Mouse (Mus musculus): ENCODE data around the gene Lrp1.

Gene Lrp1

DNA sequence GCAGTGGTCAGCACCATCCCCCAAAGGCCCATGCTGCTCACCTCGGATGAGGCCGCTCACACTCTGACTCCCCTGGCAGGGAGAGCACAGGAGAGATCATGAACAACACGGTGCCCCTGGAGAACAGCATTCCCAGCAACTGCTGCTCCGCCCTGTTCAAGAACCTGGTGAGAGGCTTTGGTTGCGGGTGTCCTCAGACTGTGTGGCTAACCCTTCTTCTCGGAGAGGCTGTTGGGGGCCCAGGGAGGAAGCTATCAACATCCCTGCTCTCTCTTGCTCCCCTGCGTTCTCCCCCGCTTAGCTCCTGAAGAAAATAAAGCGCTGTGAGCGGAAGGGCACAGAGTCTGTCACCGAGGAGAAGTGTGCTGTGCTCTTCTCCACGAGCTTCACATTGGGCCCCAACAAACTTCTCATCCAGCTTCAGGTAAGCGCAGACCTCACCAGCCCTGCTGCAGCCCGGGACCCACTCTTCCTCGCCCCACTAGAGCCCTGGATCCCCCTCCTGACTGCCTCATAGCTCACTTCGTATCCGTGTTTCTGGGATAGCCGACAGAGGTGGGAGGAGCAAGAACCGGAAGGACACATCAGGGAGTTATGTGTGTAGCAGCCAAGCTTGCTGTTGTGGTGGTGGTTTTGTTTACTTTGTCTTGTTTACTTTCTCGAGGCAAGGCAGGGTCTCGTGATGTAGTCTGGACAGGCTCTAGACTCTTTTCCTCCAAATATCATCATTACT lies 32.1 kb upstream of the Lrp1 start:
- no peak for DNase-seq (ENCODE audit: low read depth, low spot score)

GRCm38 (mm10) chr10:127645791-127646190 lies 24.8 kb upstream of the Lrp1 start:
- DNase-seq (ENCODE audit: low read depth, low spot score) = no peak

DNA sequence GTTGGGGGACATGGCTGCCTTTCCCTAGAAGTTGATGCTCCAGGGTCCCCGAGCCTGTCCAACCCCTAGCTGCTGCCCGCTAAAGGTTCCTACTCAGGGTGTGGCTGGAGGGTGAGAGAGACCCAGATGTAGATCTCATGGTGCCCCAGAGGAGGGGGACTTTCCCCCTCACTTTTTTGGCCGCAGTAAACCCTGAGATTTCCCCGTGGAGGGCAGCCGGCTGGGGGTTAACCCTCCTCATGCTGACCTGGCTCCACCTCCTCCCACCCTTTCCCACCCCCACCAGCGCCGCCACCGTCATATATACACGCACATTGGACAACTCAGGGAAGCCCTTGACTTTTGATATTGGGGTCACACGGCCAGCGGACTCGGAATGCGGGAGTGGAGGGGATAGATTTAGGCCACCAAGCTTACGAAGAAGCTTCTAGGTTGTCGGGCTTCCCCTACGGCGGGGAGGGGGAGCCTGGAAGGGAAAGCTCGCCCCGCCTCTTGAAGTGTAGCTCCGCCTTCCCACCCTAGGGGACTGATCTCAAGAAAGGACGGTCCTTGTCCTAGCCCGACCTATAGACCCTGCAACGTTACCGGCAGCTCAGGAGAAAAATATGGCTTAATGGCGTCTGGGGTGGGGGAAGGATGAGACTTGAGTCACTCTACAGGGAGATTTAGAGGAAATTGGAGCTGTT lies 22.7 kb upstream of the Lrp1 start:
- DNase-seq (ENCODE audit: low read depth, low spot score) = no peak

DNA sequence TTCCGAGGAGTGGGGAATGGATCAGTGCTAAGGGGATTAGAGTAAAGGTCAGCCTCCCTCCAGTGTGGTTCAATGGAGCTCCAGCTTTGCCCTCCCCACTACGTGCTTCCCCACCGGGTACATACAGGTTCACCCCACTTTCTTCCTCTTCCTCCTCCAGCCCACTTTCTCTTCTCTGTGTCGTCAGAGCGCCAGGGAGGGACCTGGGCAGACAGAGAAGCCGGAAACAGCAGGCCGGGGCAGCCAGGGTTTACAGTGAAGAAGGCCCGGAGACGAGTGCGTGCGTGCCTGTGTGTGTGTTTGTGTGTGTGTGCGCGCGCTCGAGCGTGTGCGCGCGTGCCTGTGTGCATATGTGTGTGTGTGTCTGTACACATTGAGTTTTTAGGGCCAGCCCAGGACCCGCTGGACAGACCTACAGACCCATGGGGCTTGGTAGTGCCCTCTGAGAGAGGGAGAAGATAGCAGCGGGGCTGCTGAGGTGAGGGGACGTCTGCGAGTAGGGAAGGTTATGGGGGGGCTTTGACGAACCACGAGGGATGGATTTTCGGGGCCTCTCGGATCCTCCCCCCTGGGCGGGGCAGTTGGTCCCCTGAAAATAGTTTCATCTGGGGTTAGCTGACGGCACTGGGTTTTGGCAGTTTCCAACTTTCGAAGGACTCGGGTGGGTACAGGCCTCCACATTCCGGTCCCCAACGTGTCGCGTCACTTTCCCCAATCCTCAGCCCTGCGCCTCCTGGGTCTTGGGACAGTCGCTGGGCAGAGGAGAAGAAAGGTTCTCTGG lies 22.0 kb upstream of the Lrp1 start, which contains the start of gene Stat6:
Stat6 (plus strand) TSS at position 215 of the 781 bp plus-strand sequence.
- DNase-seq (ENCODE audit: low read depth, low spot score) = no peak

GRCm38 (mm10) chr10:127641861-127642771 lies 21.2 kb upstream of the Lrp1 start:
- peak; percentile 35 for DNase-seq (ENCODE audit: low read depth, low spot score)

DNA sequence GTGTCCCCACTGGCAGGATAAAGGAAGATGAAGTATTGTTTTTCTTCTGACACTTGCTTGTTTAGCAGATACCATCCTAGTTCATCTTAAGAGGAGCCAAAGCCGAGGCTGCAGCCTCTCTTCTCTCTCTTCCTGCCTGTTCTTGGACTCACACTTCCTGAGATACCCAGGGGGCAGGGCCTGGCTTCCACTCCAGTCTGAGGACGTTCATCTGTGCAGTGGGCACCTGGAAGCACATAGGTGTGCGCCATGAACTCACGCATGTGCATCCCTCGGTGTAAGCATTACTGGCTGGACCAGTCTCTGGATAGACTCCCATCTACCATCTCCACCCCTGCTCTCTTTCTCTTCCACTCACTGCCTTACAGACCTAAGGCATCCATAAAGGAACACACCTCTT lies 19.5 kb upstream of the Lrp1 start:
- no peak for DNase-seq (ENCODE audit: low read depth, low spot score)

GRCm38 (mm10) chr10:127632668-127633271 lies 11.8 kb upstream of the Lrp1 start:
- no peak for DNase-seq (ENCODE audit: low read depth, low spot score)

GRCm38 (mm10) chr10:127631261-127632214 lies 10.6 kb upstream of the Lrp1 start:
- DNase-seq (ENCODE audit: low read depth, low spot score) = no peak

GRCm38 (mm10) chr10:127626433-127626832 lies 5.5 kb upstream of the Lrp1 start:
- DNase-seq (ENCODE audit: low read depth, low spot score) = peak; percentile 24

- no peak for DNase-seq (ENCODE audit: low read depth, low spot score)
Measured at GRCm38 (mm10) chr10:127623439-127624216, 2.7 kb upstream of the Lrp1 start.

GRCm38 (mm10) chr10:127622661-127623060 lies 1.7 kb upstream of the Lrp1 start:
- DNase-seq (ENCODE audit: low read depth, low spot score) = no peak

DNA sequence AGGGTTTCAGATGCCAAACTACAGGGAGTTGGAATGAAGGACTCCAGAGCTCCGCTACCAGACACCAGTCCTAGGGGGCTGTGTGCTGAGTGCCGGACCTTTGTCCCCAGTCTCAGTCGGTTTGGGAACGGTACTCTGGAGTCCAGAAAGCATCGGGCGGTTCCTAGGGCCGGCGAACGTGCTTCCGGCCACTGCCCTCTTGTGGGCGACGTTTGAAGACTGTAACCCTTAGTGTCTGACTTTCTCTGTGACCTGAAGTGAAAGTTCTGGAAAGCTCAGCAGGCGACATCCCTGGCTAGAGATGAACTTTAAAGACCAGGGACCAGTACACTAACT lies 1.1 kb upstream of the Lrp1 start:
- DNase-seq (ENCODE audit: low read depth, low spot score) = peak; percentile 23

DNA sequence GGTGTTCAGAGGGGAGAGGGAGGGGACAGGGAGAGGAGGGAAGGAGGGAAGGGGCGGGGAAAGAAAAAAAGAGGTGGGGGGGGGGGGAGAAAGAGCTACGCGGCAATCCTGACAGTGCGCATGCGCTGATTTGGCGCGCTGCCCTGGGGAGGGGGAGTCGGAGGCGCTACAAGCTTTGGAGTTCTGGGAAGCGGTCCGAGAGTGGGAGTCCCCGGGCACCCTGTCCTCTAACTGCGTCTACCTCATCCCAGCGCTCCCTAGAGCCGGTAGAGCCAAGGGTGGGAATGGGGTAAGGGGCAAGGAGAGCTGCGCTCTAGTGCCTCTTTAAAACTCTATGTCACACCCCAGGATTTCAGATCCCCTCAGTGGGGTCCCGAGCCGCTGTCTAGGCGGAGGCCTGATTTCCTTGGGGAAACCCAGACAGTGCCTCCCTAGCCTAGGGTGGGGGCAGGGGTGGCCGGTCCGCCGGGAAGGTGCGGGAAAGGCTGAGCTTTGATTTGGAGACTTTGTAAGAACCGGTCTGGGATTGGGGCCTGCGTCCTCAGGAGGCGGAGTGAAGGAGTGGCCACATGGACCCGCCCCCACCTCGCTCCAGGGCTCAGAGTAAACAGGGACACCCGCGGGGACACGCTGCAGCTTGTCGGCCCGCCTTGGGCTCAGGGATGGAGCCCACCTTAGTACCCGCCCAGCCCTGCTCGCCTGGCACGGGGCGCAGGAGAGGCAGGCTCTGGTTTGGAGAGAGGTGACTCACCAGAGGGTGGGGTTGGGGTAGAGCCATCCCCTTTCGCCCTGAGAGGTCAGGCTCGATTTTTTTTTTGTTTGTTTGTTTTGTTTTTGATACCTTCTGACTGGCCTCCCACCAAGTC lies 476 bp upstream of the Lrp1 start:
- peak; percentile 69 for DNase-seq (ENCODE audit: low read depth, low spot score)

- no peak for DNase-seq (ENCODE audit: low read depth, low spot score)
Measured at GRCm38 (mm10) chr10:127619941-127620405, 975 bp downstream of the Lrp1 start.

DNA sequence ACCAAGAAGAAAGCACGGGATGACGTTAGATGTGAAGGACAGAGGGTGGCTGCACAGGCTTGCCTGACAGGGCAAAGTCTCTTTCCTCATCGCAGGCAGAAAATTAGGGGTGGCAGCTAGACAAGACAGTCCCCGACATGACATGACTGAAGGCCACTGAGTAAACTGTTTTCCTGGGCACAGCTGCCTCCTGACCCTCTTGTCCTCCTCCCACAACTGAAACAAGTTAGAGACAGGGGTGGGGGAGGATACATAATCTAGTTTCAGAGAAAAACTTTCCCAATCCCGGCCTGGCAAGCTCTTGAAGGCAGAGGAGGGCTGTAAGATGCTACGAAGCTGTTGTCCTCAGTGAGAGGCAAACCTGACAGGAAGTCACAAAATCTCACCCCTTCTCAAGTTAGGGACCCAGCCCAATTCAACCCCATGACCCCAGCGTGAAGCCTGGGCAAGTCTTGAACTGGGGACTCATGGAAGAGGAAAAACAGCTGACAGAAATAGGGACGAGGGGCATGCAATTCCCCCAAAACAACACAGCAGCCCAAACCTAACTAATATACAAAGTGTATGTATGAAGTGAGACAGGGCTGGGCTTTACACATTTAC lies 1.7 kb downstream of the Lrp1 start:
- DNase-seq (ENCODE audit: low read depth, low spot score) = no peak

DNA sequence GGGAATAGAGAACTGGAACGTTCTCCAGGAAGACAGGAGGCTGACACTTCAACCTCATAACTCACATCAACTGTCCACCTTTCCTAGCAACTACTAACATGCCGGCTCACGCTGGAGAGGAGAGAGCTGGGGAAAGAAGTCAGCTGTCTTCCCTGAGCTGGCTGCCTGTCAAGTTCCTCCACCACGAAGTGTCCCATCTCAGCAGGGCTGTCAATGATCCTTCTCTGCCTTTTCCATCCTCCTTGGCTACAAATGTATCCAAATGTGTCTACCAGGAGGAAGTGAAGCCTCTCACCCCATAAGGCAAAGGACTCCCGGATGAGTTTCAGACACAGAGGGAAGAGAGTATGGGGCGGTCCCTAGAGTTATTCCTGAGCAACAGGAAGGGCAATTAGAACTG lies 2.8 kb downstream of the Lrp1 start:
- no peak for DNase-seq (ENCODE audit: low read depth, low spot score)

- DNase-seq (ENCODE audit: low read depth, low spot score) = no peak
Measured at GRCm38 (mm10) chr10:127617294-127617693, 3.7 kb downstream of the Lrp1 start.

GRCm38 (mm10) chr10:127616261-127616679 lies 4.7 kb downstream of the Lrp1 start:
- no peak for DNase-seq (ENCODE audit: low read depth, low spot score)
